Mouse (Mus musculus) kidney, postnatal 0 days (tissue): ENCODE measurements at regions not wholly inside any gene's neighbourhood (a gene's known extent, or its start where the extent isn't known, plus 50 kb on each side); places are given as distances from the start of the nearest gene placed in this dataset.
A peak's percentile ranks its signal among the peaks of the same experiment; 100 is the strongest.

Source experiments
- ATAC-seq: fragments of 200-750 bp; cut with Nextera tagmentation; replicated peaks from 2 replicates; pipeline ENCODE4 v1.8.0; 2017; ENCODE audit warnings: low read depth, moderate number of reproducible peaks, moderate TSS enrichment, moderate library complexity; ENCODE audit not compliant: low FRiP score
- DNase-seq: peaks from one replicate; pipeline ENCODE4 v3.0.0-alpha.2; 2016; ENCODE audit warnings: low spot score
- H3K27ac ChIP-seq: fragments of 300-500 bp; sonication (generic); 2 replicates; pipeline ENCODE4 v1.5.1; 2014; ENCODE audit warnings: mild to moderate bottlenecking
- H3K27me3 ChIP-seq: fragments of 300-500 bp; sonication (generic); 2 replicates; pipeline ENCODE4 v1.6.1; 2014; ENCODE audit warnings: low read length, mixed read lengths; ENCODE audit not compliant: insufficient read depth
- H3K36me3 ChIP-seq: fragments of 300-500 bp; sonication (generic); 2 replicates; pipeline ENCODE4 v1.6.1; 2014; ENCODE audit warnings: low read length, mixed read lengths; ENCODE audit not compliant: insufficient read depth
- H3K4me1 ChIP-seq: fragments of 300-500 bp; sonication (generic); replicated peaks from 2 replicates; pipeline ENCODE4 v1.6.1; 2014; ENCODE audit warnings: antibody characterized with exemption, low read length, mixed read lengths; ENCODE audit not compliant: insufficient read depth
- H3K4me2 ChIP-seq: fragments of 300-500 bp; sonication (generic); 2 replicates; pipeline ENCODE4 v1.6.1; 2014; ENCODE audit warnings: mild to moderate bottlenecking, low read length, moderate library complexity, mixed read lengths
- H3K4me3 ChIP-seq: fragments of 300-500 bp; sonication (generic); replicated peaks from 2 replicates; pipeline ENCODE4 v1.5.1; 2014; ENCODE audit warnings: low read depth, low read length
- H3K9ac ChIP-seq: fragments of 300-500 bp; sonication (generic); 2 replicates; pipeline ENCODE4 v1.6.1; 2014; ENCODE audit warnings: low read depth, low read length
- H3K9me3 ChIP-seq: fragments of 300-500 bp; sonication (generic); replicated peaks from 2 replicates; pipeline ENCODE4 v1.6.1; 2016; ENCODE audit warnings: low read length, inconsistent platforms, mixed read lengths
- CTCF ChIP-seq: IDR thresholded peaks from 2 replicates; pipeline ENCODE4 v1.5.1; 2016; ENCODE audit warnings: antibody characterized with exemption, low read depth, mild to moderate bottlenecking, moderate library complexity
- WGBS: fragments of 180-500 bp; shearing (Covaris S2); extraction: QIAGEN DNeasy Blood & Tissue Kit; methylation state at CpG from one replicate; pipeline ENCODE4 v1.1.7; 2014; 5-methylcytosine and 5-hydroxymethylcytosine counted together

DNA sequence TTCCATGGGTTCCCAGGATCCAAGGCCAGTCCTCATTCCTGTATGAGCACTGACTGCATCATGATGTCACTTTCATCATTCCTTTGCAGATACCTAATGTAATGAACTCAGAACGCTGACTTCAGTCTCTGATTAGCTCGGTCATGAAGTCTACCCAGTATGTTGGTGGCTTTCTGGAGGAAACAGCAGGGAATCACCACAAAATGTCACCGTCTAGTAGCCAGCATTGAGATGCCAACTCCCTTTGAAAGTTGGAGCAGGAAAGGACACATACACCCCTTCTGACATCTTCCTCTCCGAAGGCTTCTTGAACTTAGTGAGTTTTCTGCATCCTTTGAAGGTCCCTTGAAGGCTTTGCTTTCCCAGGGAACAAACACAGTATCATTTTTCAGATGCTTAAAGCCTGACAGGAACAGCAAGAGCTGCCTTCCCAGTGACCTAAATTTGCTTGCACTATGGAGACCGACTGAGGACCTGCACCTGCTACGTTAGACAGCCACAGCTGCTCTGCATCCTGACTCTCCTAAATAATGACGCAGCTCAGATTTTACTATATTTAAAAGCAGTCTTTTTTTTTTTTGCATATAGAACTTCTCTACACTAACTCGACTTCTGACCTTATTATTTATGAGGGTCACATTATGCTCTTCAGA, 243.1 kb upstream of the Fat1 start:
- Histone ChIP-seq H3K9me3 (no peaks in the 10 kb centered on the region), H3K36me3 (no peaks in the 10 kb centered on the region), H3K4me1 (0 out of 2 replicates have a peak, but pooled peaks cover 7% of the 10 kb centered on the region), H3K27me3 (no peaks in the 10 kb centered on the region), H3K4me2 (no peak overlapping the region), H3K27ac (no peak overlapping the region), H3K4me3 (no peak overlapping the region), H3K9ac (no peak overlapping the region)
- peak; percentile 77 for DNase-seq
- no peak for ATAC-seq
- WGBS: 46% methylated on average over 8 of the region's 8 CpGs
- TF ChIP-seq CTCF: no peak

DNA sequence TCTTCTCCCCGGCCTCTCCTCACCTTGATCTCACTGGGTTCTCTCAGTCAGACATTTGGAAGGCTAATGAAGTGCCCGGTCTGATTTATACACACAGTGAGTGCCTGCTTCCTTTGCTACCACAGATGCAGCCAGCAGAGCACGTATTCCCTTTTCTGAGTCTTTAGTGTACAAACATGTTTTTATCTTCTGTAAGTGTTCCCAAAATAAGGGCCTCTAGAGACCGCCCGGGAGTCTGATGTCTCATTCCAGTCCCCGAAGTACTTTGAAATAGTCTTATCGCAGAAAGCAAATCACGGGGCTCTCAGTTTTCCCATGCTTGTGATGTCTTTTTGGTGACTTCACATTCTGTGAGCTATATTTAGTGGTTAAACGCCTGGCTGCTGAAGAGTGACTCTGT, 240.4 kb upstream of the Fat1 start:
- ATAC-seq (no peak), DNase-seq (no peak)
- Histone ChIP-seq H3K27me3 (no peaks in the 10 kb centered on the region), H3K9ac (no peak overlapping the region), H3K4me1 (0 out of 2 replicates have a peak, but pooled peaks cover 7% of the 10 kb centered on the region), H3K4me3 (no peak overlapping the region), H3K27ac (no peak overlapping the region), H3K36me3 (no peaks in the 10 kb centered on the region), H3K9me3 (no peaks in the 10 kb centered on the region), H3K4me2 (no peak overlapping the region)
- WGBS: 45% methylated on average over 9 of the region's 9 CpGs
- TF ChIP-seq CTCF: no peak

DNA sequence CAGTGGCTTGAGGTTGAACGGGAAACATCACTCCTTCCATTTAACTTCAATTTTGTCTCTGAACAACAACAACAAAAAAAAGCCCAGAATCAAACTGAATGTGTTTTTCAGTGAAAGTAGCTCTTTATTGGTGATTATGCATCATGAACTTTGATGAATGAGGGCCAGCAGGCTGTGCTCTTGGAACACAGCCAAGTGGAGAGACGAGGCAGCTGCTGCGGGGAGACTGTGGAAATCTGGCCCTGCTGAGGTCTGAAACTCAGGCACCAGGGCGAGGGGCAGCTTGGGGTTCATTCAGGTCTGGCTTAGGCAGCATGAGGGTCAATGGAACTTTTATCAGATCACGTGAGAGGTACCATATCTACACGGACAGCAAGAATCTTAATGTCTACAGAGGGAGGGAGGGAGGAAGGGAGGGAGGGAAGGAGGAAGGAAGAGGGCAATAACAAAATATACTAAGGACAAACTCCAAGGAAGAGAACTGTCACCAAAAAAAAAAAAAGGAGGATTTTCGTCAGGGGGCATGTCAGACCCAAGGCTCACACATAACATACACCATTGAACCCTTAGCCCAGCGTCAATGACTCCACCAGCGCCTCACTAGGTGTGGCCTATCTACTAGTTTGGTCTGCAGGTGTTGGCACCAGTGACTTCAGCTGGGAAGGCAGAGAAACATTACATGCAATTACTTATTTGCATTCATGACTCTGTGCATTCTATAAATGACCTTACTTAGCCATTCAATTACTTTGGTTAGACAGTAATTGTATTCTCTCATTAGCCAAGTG, 239.0 kb upstream of the Fat1 start:
- Histone ChIP-seq H3K4me2 (0 out of 2 replicates have a peak overlapping the region, but pooled peaks have one; percentile 3), H3K9ac (no peak overlapping the region), H3K4me1 (0 out of 2 replicates have a peak, but pooled peaks cover 7% of the 10 kb centered on the region), H3K27ac (no peak overlapping the region), H3K36me3 (no peaks in the 10 kb centered on the region), H3K27me3 (no peaks in the 10 kb centered on the region), H3K4me3 (no peak overlapping the region), H3K9me3 (no peaks in the 10 kb centered on the region)
- DNase-seq (peak; percentile 81), ATAC-seq (no peak; the same call in 1 of the 2 replicates)
- no peak for TF ChIP-seq CTCF
- 10% methylated on average over 9 of the region's 9 CpGs for WGBS

DNA sequence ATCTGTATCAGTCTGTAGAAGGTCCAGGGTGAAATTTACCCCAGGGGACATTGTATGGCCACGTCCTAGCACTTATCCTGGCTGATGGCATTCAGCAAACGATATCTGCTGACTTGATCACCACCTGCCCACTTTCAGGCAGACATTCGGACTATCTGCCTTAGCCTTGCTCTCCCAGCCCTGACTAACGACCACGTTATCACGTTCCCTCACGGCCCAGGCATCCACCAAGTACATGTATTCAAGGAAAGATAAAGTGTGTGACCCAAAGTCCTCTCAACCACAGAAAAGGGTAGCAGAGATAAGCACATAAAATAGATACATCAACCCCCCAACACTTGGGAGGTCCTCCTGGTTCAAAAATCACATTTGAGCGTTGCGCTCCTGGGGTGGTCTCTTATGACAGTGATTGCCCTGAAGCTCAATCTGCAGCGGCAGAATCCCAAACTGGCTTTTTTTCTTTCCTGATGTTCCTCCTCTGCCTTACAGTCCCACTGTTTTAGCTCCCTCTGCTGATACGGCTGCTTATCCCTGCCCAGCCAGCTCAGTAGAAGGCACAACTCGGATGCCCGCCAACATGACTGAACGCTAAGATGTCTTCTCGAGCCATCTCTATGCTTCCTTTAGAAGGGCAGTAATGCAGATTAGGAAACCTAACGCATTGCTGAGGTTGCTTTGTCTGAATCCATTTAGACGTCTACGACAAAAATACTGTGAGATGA, 235.7 kb upstream of the Fat1 start:
- no peak overlapping the region for H3K4me2 ChIP-seq
- WGBS: 69% methylated on average over 18 of the region's 18 CpGs
- no peaks in the 10 kb centered on the region for H3K36me3 ChIP-seq
- no peak overlapping the region for H3K27ac ChIP-seq
- 0 out of 2 replicates have a peak, but pooled peaks cover 7% of the 10 kb centered on the region for H3K4me1 ChIP-seq
- TF ChIP-seq CTCF: no peak
- no peaks in the 10 kb centered on the region for H3K27me3 ChIP-seq
- no peaks in the 10 kb centered on the region for H3K9me3 ChIP-seq
- no peak for DNase-seq
- no peak overlapping the region for H3K9ac ChIP-seq
- H3K4me3 ChIP-seq: no peak overlapping the region
- no peak for ATAC-seq

DNA sequence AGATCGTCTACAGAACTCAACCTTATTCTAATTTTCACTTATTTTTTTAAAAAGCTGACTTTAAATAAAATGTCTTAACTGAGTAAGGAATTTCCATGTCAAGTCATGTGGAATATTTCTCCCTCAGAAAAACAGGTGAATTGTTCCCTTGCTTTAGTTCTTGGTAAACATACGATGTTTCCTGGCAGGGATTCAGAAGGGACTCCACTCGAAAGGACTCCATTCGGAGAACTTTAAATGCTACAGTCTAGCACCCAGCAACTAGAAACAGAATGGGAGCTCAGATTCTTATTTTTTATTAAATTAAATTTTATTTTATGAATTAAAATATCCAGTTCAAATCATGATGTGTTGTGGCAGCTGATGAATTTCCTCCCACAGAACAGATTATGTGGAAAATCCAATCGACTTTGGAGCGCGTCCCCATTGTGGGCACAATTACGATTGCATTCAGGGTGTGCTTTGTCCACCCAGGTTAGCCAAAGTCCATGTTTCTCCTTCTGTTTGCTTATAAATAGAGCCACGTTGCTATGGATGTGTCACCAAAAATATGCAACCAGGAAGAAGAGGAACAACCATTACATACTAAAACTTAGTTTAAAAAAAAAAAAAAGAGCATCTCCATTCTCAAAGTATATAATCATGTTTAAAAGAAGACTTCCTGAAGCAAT, 230.5 kb upstream of the Fat1 start:
- H3K4me1 ChIP-seq: 0 out of 2 replicates have a peak, but pooled peaks cover 6% of the 10 kb centered on the region
- H3K4me3 ChIP-seq: no peak overlapping the region
- TF ChIP-seq CTCF: no peak
- H3K4me2 ChIP-seq: no peak overlapping the region
- DNase-seq: no peak
- H3K27me3 ChIP-seq: no peaks in the 10 kb centered on the region
- no peaks in the 10 kb centered on the region for H3K36me3 ChIP-seq
- H3K9ac ChIP-seq: no peak overlapping the region
- no peaks in the 10 kb centered on the region for H3K9me3 ChIP-seq
- H3K27ac ChIP-seq: no peak overlapping the region
- WGBS: 78% methylated on average over 9 of the region's 9 CpGs
- ATAC-seq: no peak
